Mouse (Mus musculus) limb, embryonic 14.5 days (tissue): ENCODE data around the gene Ddb2. TPM values are rescaled to one million over a fixed set of nuclear protein-coding genes. Genes with fewer than 3 reads are reported as not detected.

Source experiments
- ATAC-seq: fragments of 200-750 bp; cut with Nextera tagmentation; 2 replicates; pipeline ENCODE4 v1.8.0; 2017; ENCODE audit warnings: low read depth, moderate number of reproducible peaks, moderate TSS enrichment; ENCODE audit not compliant: low FRiP score
- DNase-seq: peaks from one replicate; pipeline ENCODE4 v3.0.0-alpha.2; 2015; ENCODE audit warnings: low spot score
- H3K27ac ChIP-seq: fragments of 300-500 bp; sonication (generic); replicated peaks from 2 replicates; pipeline ENCODE4 v1.5.1; 2014; ENCODE audit warnings: low read depth, mild to moderate bottlenecking, low read length, moderate library complexity, mixed read lengths
- H3K27me3 ChIP-seq: fragments of 300-500 bp; sonication (generic); 2 replicates; pipeline ENCODE4 v1.6.1; 2014; ENCODE audit warnings: low read length, mixed read lengths; ENCODE audit not compliant: control insufficient read depth, insufficient read depth
- H3K36me3 ChIP-seq: fragments of 300-500 bp; sonication (generic); 2 replicates; pipeline ENCODE4 v1.6.1; 2014; ENCODE audit warnings: mild to moderate bottlenecking, low read length, moderate library complexity, mixed read lengths; ENCODE audit not compliant: control insufficient read depth, insufficient read depth
- H3K4me1 ChIP-seq: fragments of 300-500 bp; sonication (generic); 2 replicates; pipeline ENCODE4 v1.6.1; 2014; ENCODE audit warnings: antibody characterized with exemption, low read length, mixed read lengths; ENCODE audit not compliant: control insufficient read depth, insufficient read depth
- H3K4me2 ChIP-seq: fragments of 300-500 bp; sonication (generic); replicated peaks from 2 replicates; pipeline ENCODE4 v1.6.1; 2014; ENCODE audit warnings: low read depth, mild to moderate bottlenecking, low read length, moderate library complexity; ENCODE audit not compliant: severe bottlenecking
- H3K4me3 ChIP-seq: fragments of 300-500 bp; sonication (generic); replicated peaks from 2 replicates; pipeline ENCODE4 v1.5.1; 2014; ENCODE audit warnings: low read length
- H3K9ac ChIP-seq: fragments of 300-500 bp; sonication (generic); 2 replicates; pipeline ENCODE4 v1.6.1; 2014; ENCODE audit warnings: mild to moderate bottlenecking, low read depth, low read length, moderate library complexity; ENCODE audit not compliant: severe bottlenecking
- H3K9me3 ChIP-seq: fragments of 300-500 bp; sonication (generic); 2 replicates; pipeline ENCODE4 v1.6.1; 2016; ENCODE audit warnings: low read length; ENCODE audit not compliant: control insufficient read depth
- POLR2A ChIP-seq: fragments of 200-500 bp; IDR thresholded peaks from 2 replicates; pipeline ENCODE4 v1.8.0; 2012; ENCODE audit warnings: inconsistent platforms, mild to moderate bottlenecking, moderate library complexity, borderline replicate concordance; ENCODE audit not compliant: insufficient read depth, insufficient read length; ENCODE audit errors: extremely low read depth
- WGBS: fragments of 180-500 bp; shearing (Covaris S2); extraction: QIAGEN DNeasy Blood & Tissue Kit; methylation state at CpG from one replicate; pipeline ENCODE4 v1.1.7; 2014; 5-methylcytosine and 5-hydroxymethylcytosine counted together
- polyA plus RNA-seq, 2 experiments: library from polyadenylated mRNA; depleted of rRNA in 1 of 2; stranded (reverse) in 1 of 2; unstranded in 1 of 2; fragments of >200 nt; fragmentation: Nextera tagmentation in 1 of 2; extraction: Ambion mirVana in 1 of 2; gene quantifications; 2 replicates each; pipeline versions ENCODE4 v1.2.1 to v1.2.3; 2012 to 2014

The Ddb2 gene
- polyA plus RNA-seq, 2 experiments = 14.8 to 52.8 TPM

GRCm38 (mm10) chr2:91279372-91279755, 42.6 kb upstream of the Ddb2 start:
- H3K4me3 ChIP-seq = no peak overlapping the region
- H3K27me3 ChIP-seq = no peaks in the 10 kb centered on the region
- no peak for DNase-seq
- no peak for TF ChIP-seq POLR2A
- ATAC-seq = no peak; the same call in 1 of the 2 replicates
- WGBS = 47% methylated on average over 2 of the region's 2 CpGs
- H3K27ac ChIP-seq = no peak overlapping the region
- peaks cover 32% of the 10 kb centered on the region for H3K36me3 ChIP-seq
- H3K9ac ChIP-seq = no peak overlapping the region
- peaks cover 5% of the 10 kb centered on the region; the same call in 1 of the 2 replicates for H3K4me1 ChIP-seq
- H3K4me2 ChIP-seq = no peak overlapping the region
- no peaks in the 10 kb centered on the region for H3K9me3 ChIP-seq

- no peaks in the 10 kb centered on the region for H3K9me3 ChIP-seq
- no peak overlapping the region for H3K4me3 ChIP-seq
- H3K4me1 ChIP-seq = peaks cover 5% of the 10 kb centered on the region; the same call in 1 of the 2 replicates
- DNase-seq (peak; percentile 67), ATAC-seq (peak; percentile 46; the same call in 1 of the 2 replicates)
- no peak for TF ChIP-seq POLR2A
- H3K9ac ChIP-seq = no peak overlapping the region
- no peaks in the 10 kb centered on the region for H3K27me3 ChIP-seq
- no peak overlapping the region for H3K4me2 ChIP-seq
- peaks cover 37% of the 10 kb centered on the region for H3K36me3 ChIP-seq
- 36% methylated on average over 10 of the region's 10 CpGs for WGBS
- no peak overlapping the region for H3K27ac ChIP-seq
These were observed 42.1 kb upstream of the Ddb2 start for GRCm38 (mm10) chr2:91278749-91279371.

GRCm38 (mm10) chr2:91269687-91270133, 32.9 kb upstream of the Ddb2 start:
- H3K27me3 ChIP-seq = no peaks in the 10 kb centered on the region
- no peak overlapping the region for H3K27ac ChIP-seq
- no peak for DNase-seq
- no peak for TF ChIP-seq POLR2A
- H3K36me3 ChIP-seq = peaks cover 80% of the 10 kb centered on the region
- no peak overlapping the region for H3K9ac ChIP-seq
- ATAC-seq = no peak
- no peak overlapping the region for H3K4me2 ChIP-seq
- H3K9me3 ChIP-seq = no peaks in the 10 kb centered on the region
- H3K4me3 ChIP-seq = no peak overlapping the region
- WGBS = 91% methylated on average over 8 of the region's 8 CpGs
- peaks cover 9% of the 10 kb centered on the region; the same call in 1 of the 2 replicates for H3K4me1 ChIP-seq

- Histone ChIP-seq H3K9ac (no peak overlapping the region), H3K4me2 (no peak overlapping the region), H3K27ac (no peak overlapping the region), H3K27me3 (no peaks in the 10 kb centered on the region), H3K36me3 (peaks cover 74% of the 10 kb centered on the region), H3K4me1 (peaks cover 15% of the 10 kb centered on the region; the same call in 1 of the 2 replicates), H3K4me3 (no peak overlapping the region), H3K9me3 (no peaks in the 10 kb centered on the region)
- 88% methylated on average over 2 of the region's 2 CpGs for whole genome bisulfite sequencing
- ATAC-seq (no peak), DNase-seq (no peak)
- no peak for TF ChIP-seq POLR2A
These were observed 31.9 kb upstream of the Ddb2 start for GRCm38 (mm10) chr2:91268706-91269105.

GRCm38 (mm10) chr2:91268042-91268441, 31.3 kb upstream of the Ddb2 start:
- peaks cover 15% of the 10 kb centered on the region; the same call in 1 of the 2 replicates for H3K4me1 ChIP-seq
- no peak for ATAC-seq
- no peak overlapping the region for H3K27ac ChIP-seq
- WGBS = 91% methylated on average over 3 of the region's 3 CpGs
- no peak for DNase-seq
- no peak overlapping the region for H3K4me3 ChIP-seq
- no peak overlapping the region for H3K9ac ChIP-seq
- H3K27me3 ChIP-seq = no peaks in the 10 kb centered on the region
- no peaks in the 10 kb centered on the region for H3K9me3 ChIP-seq
- TF ChIP-seq POLR2A = no peak
- H3K36me3 ChIP-seq = peaks cover 74% of the 10 kb centered on the region
- no peak overlapping the region for H3K4me2 ChIP-seq
